Mouse (Mus musculus): ENCODE results near the gene Olfr446.

Olfr446 gene

DNA sequence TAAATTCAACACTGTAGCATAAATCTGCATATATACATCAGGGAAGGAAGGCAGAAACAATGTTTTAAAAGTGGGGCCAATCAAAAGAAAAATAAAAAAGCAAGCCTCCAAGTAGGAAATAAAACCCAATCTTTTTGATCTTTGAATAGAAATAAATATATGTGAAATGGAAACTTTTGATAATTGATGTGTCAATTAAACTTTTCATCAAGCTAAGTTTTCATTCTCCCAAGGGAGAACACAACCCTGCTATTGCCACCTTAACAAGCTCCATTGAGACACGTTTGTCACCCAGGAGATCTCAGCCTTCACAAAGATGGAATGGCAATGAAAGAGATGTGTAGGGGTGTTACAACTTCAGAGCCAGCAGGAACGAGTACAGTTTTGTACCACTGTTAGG lies at the start of gene Olfr446:
Gene Olfr446, plus strand, starts transcription at position 301 of the 400 bp plus-strand sequence.
- no peak for DNase-seq

DNA sequence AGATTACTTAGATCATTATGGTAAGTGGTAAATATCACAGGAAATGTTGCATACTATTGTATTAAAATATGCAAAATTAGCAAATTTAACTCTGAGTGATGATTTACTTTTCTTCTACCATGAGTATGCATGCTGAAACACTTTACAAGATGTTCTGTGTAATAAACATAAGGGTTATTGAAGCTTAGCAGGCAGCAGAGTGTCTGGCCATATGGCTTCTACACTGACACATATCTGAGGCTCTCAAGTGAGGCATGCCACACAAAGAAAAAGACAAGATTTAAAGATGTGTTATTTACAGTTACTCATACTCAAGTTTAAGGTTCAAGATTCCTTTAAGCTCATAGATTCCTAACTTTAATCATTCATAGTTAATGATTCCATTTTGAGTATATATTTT lies 44.9 kb upstream of the Olfr446 start:
- DNase-seq: no peak

DNA sequence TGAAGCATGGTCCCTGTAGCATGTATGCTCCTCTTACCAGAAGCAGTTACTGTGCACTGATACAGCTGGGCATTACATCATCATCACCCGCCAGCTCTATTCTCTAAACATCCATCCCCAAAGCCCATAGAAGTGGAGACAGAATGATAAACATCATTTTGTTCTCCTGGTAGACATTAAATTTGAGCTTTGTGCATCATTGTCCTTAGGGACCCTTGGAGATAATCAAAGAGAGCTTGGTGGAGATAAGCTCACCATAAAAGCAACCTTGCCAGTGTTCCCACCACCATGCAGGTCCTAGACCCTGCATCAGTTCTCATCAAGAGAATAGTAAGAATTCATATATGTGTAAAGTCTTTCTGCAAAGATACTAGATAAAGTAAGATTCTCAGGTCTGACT lies 31.0 kb upstream of the Olfr446 start, which contains the start of gene Olfr448:
Gene Olfr448, plus strand, starts transcription at position 301 of the 400 bp plus-strand sequence.
- DNase-seq: no peak

DNA sequence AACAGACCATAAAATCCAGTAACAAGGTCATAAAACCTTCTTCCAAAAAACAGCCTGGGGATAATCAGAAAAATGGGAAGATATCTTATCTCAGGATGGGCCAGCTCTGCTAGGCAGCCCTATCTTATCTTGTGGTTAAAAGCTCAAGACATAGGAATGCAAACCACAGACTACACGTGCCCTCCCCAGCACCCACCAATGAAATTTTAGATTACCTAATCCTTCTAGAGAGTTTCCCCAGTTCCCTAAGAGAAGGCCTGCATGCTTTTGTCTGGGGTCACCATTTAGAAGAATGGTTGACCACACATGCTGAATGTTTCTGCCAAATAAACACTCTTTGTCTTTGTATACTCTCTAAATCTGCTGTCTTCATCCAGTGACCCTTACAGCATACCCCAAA lies 20.8 kb upstream of the Olfr446 start:
- no peak for DNase-seq

GRCm38 (mm10) chr6:42908578-42908977 lies 12.6 kb upstream of the Olfr446 start, which contains the start of gene Olfr447:
Gene Olfr447 (plus strand): TSS chr6:42908878.
- DNase-seq: no peak

DNA sequence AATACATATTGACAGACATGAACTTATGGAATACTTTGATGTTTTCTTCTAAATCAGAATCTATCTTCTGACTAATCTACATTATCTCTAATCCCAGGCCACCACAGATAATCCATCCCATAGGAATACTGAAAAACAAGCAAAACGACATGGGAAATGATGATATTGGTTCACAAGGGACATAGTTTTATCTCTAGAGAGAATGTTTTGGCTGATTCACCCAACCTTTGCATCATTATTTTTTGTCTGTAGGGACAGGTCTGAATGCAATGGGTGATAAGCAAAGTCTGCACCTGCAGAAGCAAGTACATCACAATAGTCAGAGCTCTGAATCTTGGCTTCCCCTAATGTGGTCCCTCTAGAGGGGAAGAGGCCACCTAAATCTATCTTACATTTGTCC lies 27.6 kb downstream of the Olfr446 start, which contains the start of gene Olfr444:
Gene Olfr444, plus strand, starts transcription at position 301 of the 400 bp plus-strand sequence.
- DNase-seq: no peak

- DNase-seq: no peak
These were observed 59.2 kb downstream of the Olfr446 start for GRCm38 (mm10) chr6:42980377-42980776.

Data from cerebellum, postnatal 14 days (tissue).